Mouse (Mus musculus) limb, embryonic 11.5 days (tissue): Measurements from ENCODE around the gene Bcl7c. TPM values are rescaled to one million over a fixed set of nuclear protein-coding genes. Genes with fewer than 3 reads are reported as not detected.
"Not testable (repeated sequence)": the region's sequence is repeated elsewhere in the genome, so short reads cannot be mapped to it uniquely, and the experiment has no call there.

ENCODE experiments used
- ATAC-seq: fragments of 200-750 bp; cut with Nextera tagmentation; 2 replicates; pipeline ENCODE4 v1.8.0; 2017; ENCODE audit warnings: low read depth; ENCODE audit not compliant: insufficient number of reproducible peaks, low FRiP score, low TSS enrichment
- DNase-seq: peaks from one replicate; pipeline ENCODE4 v3.0.0-alpha.2; 2015; ENCODE audit warnings: low spot score
- H3K27ac ChIP-seq: fragments of 300-500 bp; sonication (generic); replicated peaks from 2 replicates; pipeline ENCODE4 v1.5.1; 2014; ENCODE audit warnings: low read depth, mild to moderate bottlenecking, low read length
- H3K27me3 ChIP-seq: fragments of 300-500 bp; sonication (generic); 2 replicates; pipeline ENCODE4 v1.6.1; 2014; ENCODE audit warnings: mild to moderate bottlenecking, low read length, mixed read lengths; ENCODE audit not compliant: control insufficient read depth, insufficient read depth
- H3K36me3 ChIP-seq: fragments of 300-500 bp; sonication (generic); 2 replicates; pipeline ENCODE4 v1.6.1; 2014; ENCODE audit warnings: mild to moderate bottlenecking, low read length, moderate library complexity, mixed read lengths; ENCODE audit not compliant: control insufficient read depth, insufficient read depth
- H3K4me1 ChIP-seq: fragments of 300-500 bp; sonication (generic); 2 replicates; pipeline ENCODE4 v1.6.1; 2014; ENCODE audit warnings: low read length, mixed read lengths; ENCODE audit not compliant: control insufficient read depth, insufficient read depth
- H3K4me2 ChIP-seq: fragments of 300-500 bp; sonication (generic); 2 replicates; pipeline ENCODE4 v1.6.1; 2014; ENCODE audit warnings: low read depth, mild to moderate bottlenecking, moderate library complexity; ENCODE audit not compliant: severe bottlenecking
- H3K4me3 ChIP-seq: fragments of 300-500 bp; sonication (generic); 2 replicates; pipeline ENCODE4 v1.5.1; 2014; ENCODE audit warnings: low read depth, low read length
- H3K9ac ChIP-seq: fragments of 300-500 bp; sonication (generic); 2 replicates; pipeline ENCODE4 v1.6.1; 2014; ENCODE audit warnings: mild to moderate bottlenecking, low read length
- H3K9me3 ChIP-seq: fragments of 300-500 bp; sonication (generic); 2 replicates; pipeline ENCODE4 v1.6.1; 2016; ENCODE audit warnings: low read length; ENCODE audit not compliant: control insufficient read depth
- WGBS: fragments of 180-500 bp; shearing (Covaris S2); extraction: QIAGEN DNeasy Blood & Tissue Kit; methylation state at CpG from one replicate; pipeline ENCODE4 v1.1.7; 2014; 5-methylcytosine and 5-hydroxymethylcytosine counted together
- polyA plus RNA-seq: library from polyadenylated mRNA; unstranded; fragments of >200 nt; fragmentation: Nextera tagmentation; extraction: Ambion mirVana; gene quantifications from 2 replicates; pipeline ENCODE4 v1.2.1, GENCODE M21; 2014

Gene Bcl7c
- polyA plus RNA-seq, 1 experiment from 2014 or later = 85.5 TPM

GRCm38 (mm10) chr7:127698986-127699385 lies 9.7 kb downstream of the Bcl7c start:
- Histone ChIP-seq H3K27ac (no peak overlapping the region), H3K4me1 (no peaks in the 10 kb centered on the region), H3K9ac (no peak overlapping the region), H3K4me2 (no peak overlapping the region), H3K36me3 (peaks cover 5% of the 10 kb centered on the region; the same call in 1 of the 2 replicates), H3K9me3 (no peaks in the 10 kb centered on the region), H3K4me3 (no peak overlapping the region), H3K27me3 (no peaks in the 10 kb centered on the region)
- ATAC-seq (no peak), DNase-seq (no peak)
- WGBS = 87% methylated on average over 6 of the region's 6 CpGs

GRCm38 (mm10) chr7:127693730-127694129 lies 15.0 kb downstream of the Bcl7c start:
- not testable (repeated sequence) for H3K27ac ChIP-seq, H3K4me1 ChIP-seq, H3K27me3 ChIP-seq, H3K36me3 ChIP-seq, ATAC-seq, H3K9ac ChIP-seq, H3K4me3 ChIP-seq, H3K4me2 ChIP-seq, DNase-seq, H3K9me3 ChIP-seq
- 95% methylated on average over 7 of the region's 7 CpGs for WGBS

GRCm38 (mm10) chr7:127693290-127693689 lies 15.4 kb downstream of the Bcl7c start:
- H3K4me3 ChIP-seq = no peak overlapping the region
- H3K9ac ChIP-seq = no peak overlapping the region
- no peak overlapping the region for H3K4me2 ChIP-seq
- no peaks in the 10 kb centered on the region for H3K9me3 ChIP-seq
- H3K27me3 ChIP-seq = no peaks in the 10 kb centered on the region
- no peak overlapping the region for H3K27ac ChIP-seq
- no peaks in the 10 kb centered on the region; the same call in 1 of the 2 replicates for H3K36me3 ChIP-seq
- WGBS = 89% methylated on average over 8 of the region's 8 CpGs
- H3K4me1 ChIP-seq = peaks cover 5% of the 10 kb centered on the region
- DNase-seq (no peak), ATAC-seq (no peak)

GRCm38 (mm10) chr7:127691221-127691989 lies 17.3 kb downstream of the Bcl7c start:
- peaks cover 5% of the 10 kb centered on the region for H3K4me1 ChIP-seq
- H3K27me3 ChIP-seq = no peaks in the 10 kb centered on the region
- WGBS = 4% methylated on average over 15 of the region's 15 CpGs
- no peak overlapping the region for H3K4me3 ChIP-seq
- DNase-seq (peak; percentile 74), ATAC-seq (peak; percentile 47; the same call in 1 of the 2 replicates)
- H3K4me2 ChIP-seq = peak overlapping the region; percentile 43
- H3K9ac ChIP-seq = peak overlapping the region; percentile 34; the same call in 1 of the 2 replicates
- H3K36me3 ChIP-seq = no peaks in the 10 kb centered on the region; the same call in 1 of the 2 replicates
- no peaks in the 10 kb centered on the region for H3K9me3 ChIP-seq
- H3K27ac ChIP-seq = peak overlapping the region; percentile 73

- no peaks in the 10 kb centered on the region; the same call in 1 of the 2 replicates for H3K36me3 ChIP-seq
- no peaks in the 10 kb centered on the region for H3K9me3 ChIP-seq
- DNase-seq (no peak), ATAC-seq (no peak)
- H3K9ac ChIP-seq = no peak overlapping the region
- WGBS = 72% methylated on average over 9 of the region's 9 CpGs
- H3K4me1 ChIP-seq = peaks cover 5% of the 10 kb centered on the region
- H3K4me2 ChIP-seq = no peak overlapping the region
- H3K4me3 ChIP-seq = no peak overlapping the region
- H3K27me3 ChIP-seq = no peaks in the 10 kb centered on the region
- no peak overlapping the region for H3K27ac ChIP-seq
Observed at GRCm38 (mm10) chr7:127689626-127690280, 19.0 kb downstream of the Bcl7c start.

GRCm38 (mm10) chr7:127688935-127689334 lies 19.8 kb downstream of the Bcl7c start:
- H3K27ac ChIP-seq = no peak overlapping the region
- no peak overlapping the region for H3K4me3 ChIP-seq
- 89% methylated on average over 7 of the region's 7 CpGs for WGBS
- H3K9ac ChIP-seq = no peak overlapping the region
- no peak for ATAC-seq
- H3K9me3 ChIP-seq = no peaks in the 10 kb centered on the region
- no peak for DNase-seq
- peaks cover 5% of the 10 kb centered on the region for H3K4me1 ChIP-seq
- H3K27me3 ChIP-seq = no peaks in the 10 kb centered on the region
- no peak overlapping the region for H3K4me2 ChIP-seq
- H3K36me3 ChIP-seq = no peaks in the 10 kb centered on the region

GRCm38 (mm10) chr7:127686740-127687449 lies 21.8 kb downstream of the Bcl7c start:
- Histone ChIP-seq H3K36me3 (no peaks in the 10 kb centered on the region), H3K9me3 (no peaks in the 10 kb centered on the region), H3K4me1 (peaks cover 5% of the 10 kb centered on the region), H3K4me2 (no peak overlapping the region), H3K4me3 (no peak overlapping the region), H3K27ac (no peak overlapping the region), H3K27me3 (no peaks in the 10 kb centered on the region), H3K9ac (no peak overlapping the region)
- WGBS = 69% methylated on average over 11 of the region's 11 CpGs
- ATAC-seq = no peak
- no peak for DNase-seq

- no peaks in the 10 kb centered on the region for H3K4me1 ChIP-seq
- ATAC-seq (0 out of 2 replicates have a peak, but pooled peaks have one; percentile 31), DNase-seq (no peak)
- H3K4me2 ChIP-seq = no peak overlapping the region
- H3K36me3 ChIP-seq = no peaks in the 10 kb centered on the region
- H3K27ac ChIP-seq = no peak overlapping the region
- H3K27me3 ChIP-seq = no peaks in the 10 kb centered on the region
- no peak overlapping the region for H3K9ac ChIP-seq
- H3K9me3 ChIP-seq = no peaks in the 10 kb centered on the region
- WGBS = 59% methylated on average over 14 of the region's 14 CpGs
- no peak overlapping the region for H3K4me3 ChIP-seq
Observed at GRCm38 (mm10) chr7:127685304-127686018, 23.3 kb downstream of the Bcl7c start.
